Mouse (Mus musculus) liver, embryonic 11.5 days (tissue): ENCODE data around the gene Slc11a1. TPM values are rescaled to one million over a fixed set of nuclear protein-coding genes. Genes with fewer than 3 reads are reported as not detected.
"Not testable (repeated sequence)": the region's sequence is repeated elsewhere in the genome, so short reads cannot be mapped to it uniquely, and the experiment has no call there.

Source experiments
- ATAC-seq: fragments of 200-750 bp; cut with Nextera tagmentation; replicated peaks from 2 replicates; pipeline ENCODE4 v1.8.0; 2017; ENCODE audit warnings: moderate number of reproducible peaks, mild to moderate bottlenecking, moderate TSS enrichment, moderate library complexity; ENCODE audit not compliant: low FRiP score
- DNase-seq: peaks from one replicate; pipeline ENCODE4 v3.0.0-alpha.2; 2017; ENCODE audit warnings: low spot score
- H3K27ac ChIP-seq: fragments of 300-500 bp; sonication (generic); 2 replicates; pipeline ENCODE4 v1.5.1; 2014; ENCODE audit warnings: mild to moderate bottlenecking, low read depth, low read length, control low read depth
- H3K27me3 ChIP-seq: fragments of 300-500 bp; sonication (generic); replicated peaks from 2 replicates; pipeline ENCODE4 v1.6.1; 2014; ENCODE audit warnings: low read length, mixed read lengths; ENCODE audit not compliant: control insufficient read depth, insufficient read depth
- H3K36me3 ChIP-seq: fragments of 300-500 bp; sonication (generic); 2 replicates; pipeline ENCODE4 v1.6.1; 2014; ENCODE audit warnings: mild to moderate bottlenecking, low read length, moderate library complexity, mixed read lengths; ENCODE audit not compliant: control insufficient read depth, insufficient read depth
- H3K4me1 ChIP-seq: fragments of 300-500 bp; sonication (generic); replicated peaks from 2 replicates; pipeline ENCODE4 v1.6.1; 2014; ENCODE audit warnings: low read length, mixed read lengths; ENCODE audit not compliant: control insufficient read depth, insufficient read depth
- H3K4me2 ChIP-seq: fragments of 300-500 bp; sonication (generic); 2 replicates; pipeline ENCODE4 v1.6.1; 2014; ENCODE audit warnings: mild to moderate bottlenecking, control low read depth, moderate library complexity
- H3K4me3 ChIP-seq: fragments of 300-500 bp; sonication (generic); 2 replicates; pipeline ENCODE4 v1.5.1; 2014; ENCODE audit warnings: low read depth, low read length, control low read depth
- H3K9ac ChIP-seq: fragments of 300-500 bp; sonication (generic); 2 replicates; pipeline ENCODE4 v1.6.1; 2014; ENCODE audit warnings: low read depth, low read length, control low read depth
- H3K9me3 ChIP-seq: fragments of 300-500 bp; sonication (generic); 2 replicates; pipeline ENCODE4 v1.6.1; 2016; ENCODE audit warnings: low read length, inconsistent platforms, mixed read lengths; ENCODE audit not compliant: control insufficient read depth
- WGBS: fragments of 180-500 bp; shearing (Covaris S2); extraction: QIAGEN DNeasy Blood & Tissue Kit; methylation state at CpG from one replicate; pipeline ENCODE4 v1.1.7; 2014; 5-methylcytosine and 5-hydroxymethylcytosine counted together
- polyA plus RNA-seq: library from polyadenylated mRNA; unstranded; fragments of >200 nt; fragmentation: Nextera tagmentation; extraction: Ambion mirVana; gene quantifications from 2 replicates; pipeline ENCODE4 v1.2.1, GENCODE M21; 2014

Slc11a1 gene
- polyA plus RNA-seq = 10.0 and 10.4 TPM in 2 replicates

DNA sequence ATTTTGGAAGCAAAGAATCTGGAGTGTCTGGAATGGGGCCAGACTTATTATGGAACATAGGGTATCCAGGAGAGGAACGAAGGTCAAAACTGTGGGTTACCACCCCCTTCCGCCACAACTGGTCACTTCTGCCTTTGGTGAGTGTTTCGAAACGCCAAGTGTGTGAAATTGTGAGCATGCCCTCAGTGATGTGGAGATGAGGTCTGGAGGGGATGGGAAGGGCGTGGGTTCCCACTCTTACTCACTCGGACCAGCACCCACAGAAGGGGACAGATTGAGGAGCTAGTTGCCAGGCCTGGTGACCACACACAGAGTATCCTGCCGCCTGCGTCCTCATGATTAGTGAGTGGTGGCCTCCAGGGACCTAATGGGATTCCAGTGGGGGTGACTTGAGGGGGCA is at the start of gene Slc11a1:
Gene Slc11a1, plus strand, starts transcription at position 216 of the 400 bp plus-strand sequence.
- no peak for DNase-seq
- Histone ChIP-seq H3K36me3 (no peaks in the 10 kb centered on the region), H3K27ac (no peak within 1 kb of the TSS), H3K4me1 (peaks cover 8% of the 10 kb centered on the region), H3K27me3 (no peaks in the 10 kb centered on the region), H3K4me2 (no peak within 1 kb of the TSS), H3K9me3 (no peaks in the 10 kb centered on the region), H3K4me3 (0 out of 2 replicates have a peak within 1 kb of the TSS, but pooled peaks have one; percentile 4), H3K9ac (no peak within 1 kb of the TSS)
- WGBS = 60% methylated on average over 8 of the region's 8 CpGs
- ATAC-seq = no peak

DNA sequence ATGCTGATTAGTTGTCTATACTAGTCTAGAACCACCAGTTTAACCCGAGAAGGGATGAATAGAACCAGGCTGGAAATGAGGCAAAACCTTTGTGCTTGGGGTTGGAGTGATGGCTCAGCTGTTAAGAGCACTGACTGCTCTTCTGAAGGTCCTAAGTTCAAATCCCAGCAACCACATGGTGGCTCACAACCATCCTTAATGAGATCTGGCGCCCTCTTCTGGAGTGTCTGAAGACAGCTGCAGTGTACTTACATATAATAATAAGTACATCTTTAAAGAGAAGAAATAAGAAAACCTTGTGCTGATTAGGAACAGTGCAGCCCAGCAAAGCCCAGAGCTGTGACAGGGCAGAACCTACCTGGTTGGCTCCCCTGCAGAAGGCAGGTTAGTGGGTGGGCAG is 48.1 kb upstream of the Slc11a1 start:
- not testable (repeated sequence) for ATAC-seq, H3K4me2 ChIP-seq
- WGBS = 48% methylated on average over 2 of the region's 2 CpGs

DNA sequence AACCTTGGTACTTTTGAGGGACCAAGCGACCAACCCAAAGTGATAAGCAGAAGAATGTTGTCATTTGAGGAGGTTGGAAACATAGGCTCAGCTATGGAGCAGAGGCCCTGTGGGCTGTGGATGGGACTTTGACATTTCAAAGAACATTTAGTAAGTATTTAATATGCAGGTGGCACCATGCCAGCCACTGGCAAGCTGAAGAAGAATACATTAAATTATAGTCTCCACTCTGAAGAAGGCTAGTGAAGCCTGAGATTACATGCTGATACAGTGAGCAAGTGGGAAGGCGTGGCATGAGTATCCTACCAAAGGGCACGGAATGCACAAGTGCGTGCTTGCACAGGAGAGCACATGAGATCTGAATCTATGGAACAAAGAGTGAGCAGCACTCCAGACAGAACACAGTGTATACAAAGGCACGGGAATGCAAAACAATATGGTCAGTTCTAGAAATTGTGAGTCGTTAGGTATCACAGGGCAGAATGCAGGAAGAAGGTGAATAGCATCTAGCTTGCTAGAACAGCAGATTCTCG is 45.0 kb upstream of the Slc11a1 start:
- no peak for DNase-seq
- Histone ChIP-seq H3K4me3 (no peak overlapping the region), H3K27ac (0 out of 2 replicates have a peak overlapping the region, but pooled peaks have one; percentile 13), H3K9me3 (no peaks in the 10 kb centered on the region), H3K9ac (no peak overlapping the region), H3K27me3 (no peaks in the 10 kb centered on the region), H3K4me2 (no peak overlapping the region), H3K4me1 (peaks cover 36% of the 10 kb centered on the region), H3K36me3 (no peaks in the 10 kb centered on the region)
- ATAC-seq = no peak
- WGBS = 80% methylated on average over 7 of the region's 7 CpGs

More for the DNA sequence above, 48.1 kb upstream of the Slc11a1 start:
- DNase-seq, H3K27ac ChIP-seq, H3K27me3 ChIP-seq, H3K9me3 ChIP-seq, H3K4me3 ChIP-seq, H3K36me3 ChIP-seq, H3K9ac ChIP-seq: not testable (repeated sequence)
- H3K4me1 ChIP-seq = peaks cover 21% of the 10 kb centered on the region

DNA sequence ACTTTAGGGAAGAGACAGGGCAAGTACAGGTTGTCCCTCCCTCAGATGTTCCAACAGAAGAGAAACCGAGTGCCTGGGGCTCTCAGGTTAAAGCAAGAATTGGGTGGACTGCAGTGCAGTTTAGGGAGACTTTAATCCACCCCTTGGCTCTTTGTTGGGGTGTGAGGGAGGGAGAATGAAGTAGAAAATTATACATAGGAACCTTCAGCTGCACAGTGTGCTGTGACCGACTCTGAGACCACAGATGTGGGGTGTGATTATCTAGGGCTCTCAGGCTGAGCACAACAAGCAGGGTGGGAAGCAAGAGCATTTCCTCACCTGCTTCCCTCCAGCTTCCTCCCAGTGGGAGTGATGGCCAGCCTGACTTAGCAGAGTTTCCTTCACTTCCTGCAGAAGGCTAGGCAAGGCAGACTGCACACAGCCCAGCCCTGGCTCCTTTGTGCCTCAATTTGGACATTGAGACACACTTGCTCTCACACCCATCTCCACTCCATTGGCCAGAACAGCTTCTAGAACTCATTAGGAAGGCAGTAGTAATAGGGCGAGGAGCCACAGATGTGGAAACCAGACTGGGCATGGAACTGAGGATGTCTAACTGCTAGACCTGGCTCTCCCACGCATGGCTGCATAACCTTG is 43.8 kb upstream of the Slc11a1 start:
- no peaks in the 10 kb centered on the region for H3K36me3 ChIP-seq
- no peaks in the 10 kb centered on the region for H3K9me3 ChIP-seq
- H3K4me3 ChIP-seq = no peak overlapping the region
- no peak overlapping the region for H3K27ac ChIP-seq
- no peak for ATAC-seq
- H3K4me2 ChIP-seq = no peak overlapping the region
- H3K27me3 ChIP-seq = no peaks in the 10 kb centered on the region
- 46% methylated on average over 4 of the region's 4 CpGs for WGBS
- no peak overlapping the region for H3K9ac ChIP-seq
- no peak for DNase-seq
- H3K4me1 ChIP-seq = peaks cover 36% of the 10 kb centered on the region

DNA sequence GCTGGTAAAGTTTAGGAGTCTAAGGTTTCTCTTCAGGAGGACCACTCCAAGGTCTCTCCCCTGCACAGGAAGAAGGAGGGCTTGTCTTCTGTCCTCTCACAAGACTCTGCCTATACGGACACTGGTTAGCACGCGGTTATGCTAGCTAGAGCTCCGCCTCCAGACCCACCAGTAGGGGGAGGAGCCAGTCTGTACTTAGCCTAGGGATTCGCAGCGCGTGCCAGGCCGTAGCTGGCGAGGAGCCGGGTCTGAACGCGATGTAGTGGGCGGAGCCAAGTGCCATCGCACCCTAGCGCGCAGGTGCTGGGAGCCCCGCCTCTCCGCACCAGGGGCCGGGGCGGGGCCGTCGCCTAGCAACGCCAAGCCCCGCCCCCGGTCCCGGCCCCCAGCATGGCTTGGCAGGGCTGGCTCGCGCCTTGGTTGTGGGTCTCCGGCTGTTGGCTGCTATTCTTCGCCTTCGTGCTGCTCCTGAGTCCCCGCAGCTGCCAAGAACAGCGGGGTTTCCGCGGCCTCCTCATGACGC is 42.7 kb upstream of the Slc11a1 start:
- WGBS = under 1% methylated on average over 36 of the region's 36 CpGs
- Histone ChIP-seq H3K27ac (no peak overlapping the region; the same call in 1 of the 2 replicates), H3K4me1 (peaks cover 36% of the 10 kb centered on the region)

DNA sequence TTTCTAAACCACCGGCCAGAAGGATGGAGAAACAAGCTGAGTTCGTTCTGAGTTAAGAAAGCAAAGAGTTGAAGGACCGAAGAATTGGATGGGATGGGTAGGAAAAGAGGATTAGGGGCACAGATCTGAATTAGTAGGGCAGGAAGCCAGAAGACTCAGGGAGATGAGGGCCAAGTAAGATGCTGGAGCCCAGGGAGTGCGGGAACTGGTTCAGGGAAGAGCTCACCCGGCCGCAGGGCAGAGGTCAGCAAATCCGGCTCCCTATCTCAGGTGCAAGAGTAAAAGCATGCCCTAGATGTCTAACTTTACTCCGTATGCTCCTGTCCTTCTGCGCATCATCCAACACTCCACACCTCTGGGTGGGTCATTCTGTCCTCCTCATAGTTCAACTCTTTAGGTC is 42.1 kb upstream of the Slc11a1 start:
- ATAC-seq (no peak), DNase-seq (no peak)
- peak overlapping the region; percentile 54 for H3K9ac ChIP-seq
- H3K4me2 ChIP-seq = peak overlapping the region; percentile 90
- H3K4me3 ChIP-seq = peak overlapping the region; percentile 49
- 7% methylated on average over 9 of the region's 9 CpGs for WGBS
- H3K9me3 ChIP-seq = no peaks in the 10 kb centered on the region
- H3K27me3 ChIP-seq = no peaks in the 10 kb centered on the region
- H3K36me3 ChIP-seq = no peaks in the 10 kb centered on the region
- no peak overlapping the region for H3K27ac ChIP-seq
- peaks cover 36% of the 10 kb centered on the region for H3K4me1 ChIP-seq

More for the DNA sequence above, 42.7 kb upstream of the Slc11a1 start:
- peak overlapping the region; percentile 49 for H3K4me3 ChIP-seq
- H3K9ac ChIP-seq = peak overlapping the region; percentile 54
- ATAC-seq (peak; percentile 94), DNase-seq (peak; percentile 92)
- H3K9me3 ChIP-seq = no peaks in the 10 kb centered on the region
- H3K36me3 ChIP-seq = no peaks in the 10 kb centered on the region
- peak overlapping the region; percentile 90 for H3K4me2 ChIP-seq
- no peaks in the 10 kb centered on the region for H3K27me3 ChIP-seq

DNA sequence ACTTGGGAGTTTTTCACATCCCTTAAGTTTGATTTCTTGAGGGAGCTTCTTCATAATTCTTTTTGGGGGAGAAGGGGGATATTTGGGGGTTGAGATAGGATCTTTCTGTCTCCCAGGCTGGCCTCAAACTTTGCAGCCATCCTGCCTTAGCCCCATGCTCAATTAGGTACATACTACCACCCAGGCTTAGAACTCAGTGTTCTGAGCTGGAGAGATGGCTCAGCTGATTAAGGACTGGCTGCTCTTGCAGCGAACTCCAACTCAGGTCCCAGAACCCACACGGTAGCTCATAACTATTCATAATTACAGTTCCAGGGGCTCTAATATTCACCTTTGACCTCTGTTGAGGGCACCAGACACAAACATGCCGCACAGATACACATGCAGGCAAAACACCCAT is 40.4 kb upstream of the Slc11a1 start:
- Histone ChIP-seq H3K27me3 (no peaks in the 10 kb centered on the region), H3K36me3 (no peaks in the 10 kb centered on the region), H3K4me2 (no peak overlapping the region), H3K9ac (no peak overlapping the region), H3K4me3 (no peak overlapping the region), H3K4me1 (peaks cover 36% of the 10 kb centered on the region), H3K9me3 (no peaks in the 10 kb centered on the region), H3K27ac (no peak overlapping the region)
- no peak for ATAC-seq
- WGBS = 77% methylated on average over 3 of the region's 3 CpGs
- DNase-seq = no peak

DNA sequence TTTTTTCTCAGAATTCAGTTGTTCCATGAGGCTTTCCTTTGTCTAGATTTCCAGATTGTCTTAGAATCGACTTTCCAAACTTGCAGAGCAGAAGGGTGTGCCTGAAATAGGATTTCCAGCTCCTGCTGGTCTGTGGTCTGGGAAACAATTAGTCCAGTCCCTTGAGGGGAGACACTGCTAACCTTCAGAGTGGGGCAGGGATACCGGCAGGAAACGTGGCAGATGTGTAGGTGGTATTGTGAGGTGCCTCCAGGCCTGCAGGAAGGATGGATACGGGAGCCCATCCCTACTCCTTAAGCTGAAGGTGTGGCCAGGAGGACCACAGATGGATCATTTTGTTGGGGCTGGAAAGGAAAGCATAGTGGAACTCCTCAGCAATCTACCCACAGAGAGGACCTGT is 40.0 kb upstream of the Slc11a1 start:
- no peaks in the 10 kb centered on the region for H3K9me3 ChIP-seq
- WGBS = 62% methylated on average over 4 of the region's 4 CpGs
- DNase-seq (no peak), ATAC-seq (no peak)
- H3K27me3 ChIP-seq = no peaks in the 10 kb centered on the region
- no peak overlapping the region for H3K4me3 ChIP-seq
- no peaks in the 10 kb centered on the region for H3K36me3 ChIP-seq
- H3K27ac ChIP-seq = no peak overlapping the region
- H3K9ac ChIP-seq = no peak overlapping the region
- H3K4me1 ChIP-seq = peaks cover 33% of the 10 kb centered on the region
- no peak overlapping the region for H3K4me2 ChIP-seq
